Mouse (Mus musculus) megakaryocyte, embryonic 14.5 days (primary cell): ENCODE measurements around the gene Pgs1.
A peak's percentile ranks its signal among the peaks of the same experiment; 100 is the strongest.

ENCODE experiments used
- FLI1 ChIP-seq: IDR thresholded peaks from 2 replicates; pipeline ENCODE4 v1.6.1; 2012; ENCODE audit warnings: low read length, inconsistent platforms, mixed read lengths
- GATA1 ChIP-seq: IDR thresholded peaks from 3 replicates; pipeline ENCODE4 v1.6.1; 2012; ENCODE audit warnings: mixed read lengths, low read length, inconsistent platforms, borderline replicate concordance

- peak; percentile 81; the same call in 1 of the 2 replicates for TF ChIP-seq FLI1
- no peak for TF ChIP-seq GATA1
These were observed at the start of gene Pgs1 for GRCm38 (mm10) chr11:117986126-117987031.
